Mouse (Mus musculus) kidney, embryonic 16.5 days (tissue): Measurements from ENCODE around the gene Gap43. TPM values are rescaled to one million over a fixed set of nuclear protein-coding genes. Genes with fewer than 3 reads are reported as not detected.

Source experiments
- ATAC-seq: fragments of 200-750 bp; cut with Nextera tagmentation; 2 replicates; pipeline ENCODE4 v1.8.0; 2017; ENCODE audit warnings: moderate TSS enrichment; ENCODE audit not compliant: low FRiP score, low TSS enrichment
- H3K27ac ChIP-seq: fragments of 300-500 bp; sonication (generic); 2 replicates; pipeline ENCODE4 v1.5.1; 2014; ENCODE audit warnings: low read length
- H3K27me3 ChIP-seq: fragments of 300-500 bp; sonication (generic); 2 replicates; pipeline ENCODE4 v1.6.1; 2014; ENCODE audit warnings: low read length, control low read depth, mixed read lengths; ENCODE audit not compliant: insufficient read depth
- H3K36me3 ChIP-seq: fragments of 300-500 bp; sonication (generic); 2 replicates; pipeline ENCODE4 v1.6.1; 2014; ENCODE audit warnings: low read length, control low read depth, mixed read lengths; ENCODE audit not compliant: insufficient read depth
- H3K4me1 ChIP-seq: fragments of 300-500 bp; sonication (generic); 2 replicates; pipeline ENCODE4 v1.6.1; 2014; ENCODE audit warnings: low read length, control low read depth, mixed read lengths; ENCODE audit not compliant: insufficient read depth
- H3K4me2 ChIP-seq: fragments of 300-500 bp; sonication (generic); replicated peaks from 2 replicates; pipeline ENCODE4 v1.6.1; 2014; ENCODE audit warnings: low read depth, low read length
- H3K4me3 ChIP-seq: fragments of 300-500 bp; sonication (generic); 2 replicates; pipeline ENCODE4 v1.5.1; 2014; ENCODE audit warnings: mild to moderate bottlenecking, low read length
- H3K9ac ChIP-seq: fragments of 300-500 bp; sonication (generic); replicated peaks from 2 replicates; pipeline ENCODE4 v1.6.1; 2014; ENCODE audit warnings: low read length
- H3K9me3 ChIP-seq: fragments of 300-500 bp; sonication (generic); 2 replicates; pipeline ENCODE4 v1.6.1; 2016; ENCODE audit warnings: low read length, control low read depth
- WGBS: fragments of 180-500 bp; shearing (Covaris S2); extraction: QIAGEN DNeasy Blood & Tissue Kit; methylation state at CpG from one replicate; pipeline ENCODE4 v1.1.7; 2014; 5-methylcytosine and 5-hydroxymethylcytosine counted together
- polyA plus RNA-seq: library from polyadenylated mRNA; unstranded; fragments of >200 nt; fragmentation: Nextera tagmentation; extraction: Ambion mirVana; gene quantifications from 2 replicates; pipeline ENCODE4 v1.2.1, GENCODE M21; 2015

Gene Gap43
- polyA plus RNA-seq, 1 experiment from 2014 or later, result 17.0 TPM

- peak; percentile 76; the same call in 1 of the 2 replicates for ATAC-seq
- WGBS, result 35% methylated on average over 15 of the region's 15 CpGs
- H3K9me3 ChIP-seq, result no peaks in the 10 kb centered on the region
- H3K4me3 ChIP-seq, result no peak overlapping the region
- H3K27me3 ChIP-seq, result no peaks in the 10 kb centered on the region
- H3K9ac ChIP-seq, result no peak overlapping the region
- H3K4me1 ChIP-seq, result 0 out of 2 replicates have a peak, but pooled peaks cover 3% of the 10 kb centered on the region
- no peak overlapping the region for H3K4me2 ChIP-seq
- H3K36me3 ChIP-seq, result no peaks in the 10 kb centered on the region
- H3K27ac ChIP-seq, result no peak overlapping the region
These were observed 64.0 kb downstream of the Gap43 start for GRCm38 (mm10) chr16:42276216-42277141.

GRCm38 (mm10) chr16:42275518-42276215 lies 64.8 kb downstream of the Gap43 start:
- WGBS, result 36% methylated on average over 14 of the region's 14 CpGs
- Histone ChIP-seq H3K9ac (no peak overlapping the region), H3K4me1 (0 out of 2 replicates have a peak, but pooled peaks cover 3% of the 10 kb centered on the region), H3K4me2 (0 out of 2 replicates have a peak overlapping the region, but pooled peaks have one; percentile 3), H3K27ac (no peak overlapping the region), H3K36me3 (no peaks in the 10 kb centered on the region), H3K4me3 (no peak overlapping the region), H3K9me3 (no peaks in the 10 kb centered on the region), H3K27me3 (no peaks in the 10 kb centered on the region)
- no peak for ATAC-seq

GRCm38 (mm10) chr16:42271213-42271612 lies 69.2 kb downstream of the Gap43 start:
- Histone ChIP-seq H3K36me3 (no peaks in the 10 kb centered on the region), H3K27me3 (no peaks in the 10 kb centered on the region), H3K4me3 (no peak overlapping the region), H3K9me3 (no peaks in the 10 kb centered on the region), H3K27ac (no peak overlapping the region), H3K4me2 (no peak overlapping the region), H3K9ac (no peak overlapping the region), H3K4me1 (0 out of 2 replicates have a peak, but pooled peaks cover 3% of the 10 kb centered on the region)
- 86% methylated on average over 1 of the region's 1 CpGs for WGBS
- ATAC-seq, result no peak

GRCm38 (mm10) chr16:42269587-42269967 lies 70.9 kb downstream of the Gap43 start:
- ATAC-seq, result no peak
- H3K4me2 ChIP-seq, result no peak overlapping the region
- WGBS, result 36% methylated on average over 2 of the region's 2 CpGs
- no peak overlapping the region for H3K9ac ChIP-seq
- H3K27ac ChIP-seq, result no peak overlapping the region
- no peaks in the 10 kb centered on the region for H3K4me1 ChIP-seq
- no peak overlapping the region for H3K4me3 ChIP-seq
- H3K9me3 ChIP-seq, result no peaks in the 10 kb centered on the region
- no peaks in the 10 kb centered on the region for H3K36me3 ChIP-seq
- no peaks in the 10 kb centered on the region for H3K27me3 ChIP-seq

GRCm38 (mm10) chr16:42268843-42269586 lies 71.4 kb downstream of the Gap43 start:
- H3K27ac ChIP-seq, result no peak overlapping the region
- no peak for ATAC-seq
- H3K9ac ChIP-seq, result no peak overlapping the region
- no peaks in the 10 kb centered on the region for H3K27me3 ChIP-seq
- H3K36me3 ChIP-seq, result no peaks in the 10 kb centered on the region
- H3K4me1 ChIP-seq, result no peaks in the 10 kb centered on the region
- no peak overlapping the region for H3K4me2 ChIP-seq
- WGBS, result 42% methylated on average over 2 of the region's 2 CpGs
- H3K4me3 ChIP-seq, result no peak overlapping the region
- H3K9me3 ChIP-seq, result no peaks in the 10 kb centered on the region

GRCm38 (mm10) chr16:42265185-42265584 lies 75.3 kb downstream of the Gap43 start:
- 82% methylated on average over 3 of the region's 3 CpGs for WGBS

GRCm38 (mm10) chr16:42262935-42263542 lies 77.4 kb downstream of the Gap43 start:
- no peaks in the 10 kb centered on the region for H3K27me3 ChIP-seq
- H3K9ac ChIP-seq, result no peak overlapping the region
- no peaks in the 10 kb centered on the region for H3K4me1 ChIP-seq
- H3K27ac ChIP-seq, result no peak overlapping the region
- whole genome bisulfite sequencing, result 97% methylated on average over 5 of the region's 5 CpGs
- no peak overlapping the region for H3K4me2 ChIP-seq
- H3K9me3 ChIP-seq, result no peaks in the 10 kb centered on the region
- H3K4me3 ChIP-seq, result no peak overlapping the region
- H3K36me3 ChIP-seq, result no peaks in the 10 kb centered on the region
- no peak for ATAC-seq

More at GRCm38 (mm10) chr16:42265185-42265584, 75.3 kb downstream of the Gap43 start:
- Histone ChIP-seq H3K36me3 (no peaks in the 10 kb centered on the region), H3K9ac (no peak overlapping the region), H3K27ac (no peak overlapping the region), H3K4me1 (no peaks in the 10 kb centered on the region), H3K4me3 (no peak overlapping the region), H3K4me2 (no peak overlapping the region), H3K27me3 (no peaks in the 10 kb centered on the region), H3K9me3 (no peaks in the 10 kb centered on the region)
- no peak for ATAC-seq

- Histone ChIP-seq H3K4me2 (no peak overlapping the region), H3K4me3 (no peak overlapping the region), H3K9me3 (no peaks in the 10 kb centered on the region), H3K27me3 (no peaks in the 10 kb centered on the region), H3K27ac (no peak overlapping the region), H3K9ac (no peak overlapping the region), H3K4me1 (no peaks in the 10 kb centered on the region), H3K36me3 (no peaks in the 10 kb centered on the region)
- 86% methylated on average over 11 of the region's 11 CpGs for WGBS
- ATAC-seq, result no peak
These were observed 84.8 kb downstream of the Gap43 start for GRCm38 (mm10) chr16:42255693-42256092.

GRCm38 (mm10) chr16:42255222-42255621 lies 85.2 kb downstream of the Gap43 start:
- Histone ChIP-seq H3K9ac (no peak overlapping the region), H3K4me3 (no peak overlapping the region), H3K36me3 (no peaks in the 10 kb centered on the region), H3K4me1 (no peaks in the 10 kb centered on the region), H3K4me2 (no peak overlapping the region), H3K27ac (no peak overlapping the region), H3K27me3 (no peaks in the 10 kb centered on the region), H3K9me3 (no peaks in the 10 kb centered on the region)
- ATAC-seq, result no peak
- 79% methylated on average over 3 of the region's 3 CpGs for WGBS
